Mouse (Mus musculus): ENCODE measurements around the gene Gng12. TPM values are rescaled to one million over a fixed set of nuclear protein-coding genes. Genes with fewer than 3 reads are reported as not detected.
A peak's percentile ranks its signal among the peaks of the same experiment; 100 is the strongest.

The Gng12 gene
- polyA plus RNA-seq, 1 experiment from 2014 or later, result 51.7 TPM

GRCm38 (mm10) chr6:66981366-66981765 lies 85.2 kb downstream of the Gng12 start:
- Histone ChIP-seq H3K9ac (no peak overlapping the region), H3K27ac (replicated peaks) (no peak overlapping the region), H3K9me3 (no peaks in the 10 kb centered on the region), H3K36me3 (no peaks in the 10 kb centered on the region), H3K27me3 (replicated peaks) (no peaks in the 10 kb centered on the region), H3K4me2 (no peak overlapping the region), H3K4me1 (peaks cover 11% of the 10 kb centered on the region), H3K4me3 (no peak overlapping the region)
- WGBS, result 85% methylated on average over 3 of the region's 3 CpGs
- no peak for ATAC-seq (ENCODE audit: extremely low read depth, insufficient number of reproducible peaks, low FRiP score, low TSS enrichment)

GRCm38 (mm10) chr6:66981864-66982263 lies 85.7 kb downstream of the Gng12 start:
- Histone ChIP-seq H3K9ac (no peak overlapping the region), H3K36me3 (no peaks in the 10 kb centered on the region), H3K27ac (replicated peaks) (no peak overlapping the region), H3K27me3 (replicated peaks) (no peaks in the 10 kb centered on the region), H3K4me2 (no peak overlapping the region), H3K4me1 (peaks cover 11% of the 10 kb centered on the region), H3K9me3 (no peaks in the 10 kb centered on the region), H3K4me3 (no peak overlapping the region)
- no peak for ATAC-seq (ENCODE audit: extremely low read depth, insufficient number of reproducible peaks, low FRiP score, low TSS enrichment)
- 73% methylated on average over 1 of the region's 1 CpGs for WGBS

GRCm38 (mm10) chr6:66984079-66984478 lies 87.9 kb downstream of the Gng12 start:
- ATAC-seq (ENCODE audit: extremely low read depth, insufficient number of reproducible peaks, low FRiP score, low TSS enrichment), result no peak
- Histone ChIP-seq H3K27me3 (replicated peaks) (no peaks in the 10 kb centered on the region), H3K4me2 (no peak overlapping the region), H3K4me1 (peaks cover 6% of the 10 kb centered on the region), H3K9me3 (no peaks in the 10 kb centered on the region), H3K36me3 (no peaks in the 10 kb centered on the region), H3K27ac (replicated peaks) (no peak overlapping the region), H3K4me3 (no peak overlapping the region), H3K9ac (no peak overlapping the region)
- 74% methylated on average over 5 of the region's 5 CpGs for WGBS

- H3K4me2 ChIP-seq, result no peak overlapping the region
- no peak overlapping the region for H3K27ac ChIP-seq (replicated peaks)
- no peak overlapping the region for H3K4me3 ChIP-seq
- H3K36me3 ChIP-seq, result no peaks in the 10 kb centered on the region
- H3K9ac ChIP-seq, result no peak overlapping the region
- no peaks in the 10 kb centered on the region for H3K9me3 ChIP-seq
- no peaks in the 10 kb centered on the region for H3K27me3 ChIP-seq (replicated peaks)
- 0 out of 2 replicates have a peak, but pooled peaks cover 3% of the 10 kb centered on the region for H3K4me1 ChIP-seq
- WGBS, result 79% methylated on average over 3 of the region's 3 CpGs
- ATAC-seq (ENCODE audit: extremely low read depth, insufficient number of reproducible peaks, low FRiP score, low TSS enrichment), result no peak
Observed at GRCm38 (mm10) chr6:66984672-66985071, 88.5 kb downstream of the Gng12 start.

GRCm38 (mm10) chr6:66985500-66985899 lies 89.3 kb downstream of the Gng12 start:
- 0 out of 2 replicates have a peak, but pooled peaks cover 3% of the 10 kb centered on the region for H3K4me1 ChIP-seq
- no peak for ATAC-seq (ENCODE audit: extremely low read depth, insufficient number of reproducible peaks, low FRiP score, low TSS enrichment)
- WGBS, result 59% methylated on average over 7 of the region's 7 CpGs

GRCm38 (mm10) chr6:66986063-66986462 lies 89.9 kb downstream of the Gng12 start:
- Histone ChIP-seq H3K9me3 (no peaks in the 10 kb centered on the region), H3K4me2 (no peak overlapping the region), H3K9ac (no peak overlapping the region), H3K27ac (replicated peaks) (no peak overlapping the region), H3K27me3 (replicated peaks) (no peaks in the 10 kb centered on the region), H3K36me3 (no peaks in the 10 kb centered on the region), H3K4me3 (no peak overlapping the region), H3K4me1 (0 out of 2 replicates have a peak, but pooled peaks cover 3% of the 10 kb centered on the region)
- ATAC-seq (ENCODE audit: extremely low read depth, insufficient number of reproducible peaks, low FRiP score, low TSS enrichment), result no peak
- 81% methylated on average over 12 of the region's 12 CpGs for WGBS

More at GRCm38 (mm10) chr6:66985500-66985899, 89.3 kb downstream of the Gng12 start:
- H3K4me3 ChIP-seq, result no peak overlapping the region
- no peak overlapping the region for H3K27ac ChIP-seq (replicated peaks)
- H3K27me3 ChIP-seq (replicated peaks), result no peaks in the 10 kb centered on the region
- H3K4me2 ChIP-seq, result no peak overlapping the region
- H3K36me3 ChIP-seq, result no peaks in the 10 kb centered on the region
- no peak overlapping the region for H3K9ac ChIP-seq
- H3K9me3 ChIP-seq, result no peaks in the 10 kb centered on the region

- no peaks in the 10 kb centered on the region for H3K27me3 ChIP-seq (replicated peaks)
- no peak overlapping the region for H3K4me2 ChIP-seq
- 69% methylated on average over 3 of the region's 3 CpGs for WGBS
- no peak overlapping the region for H3K4me3 ChIP-seq
- peaks cover 12% of the 10 kb centered on the region for H3K4me1 ChIP-seq
- H3K36me3 ChIP-seq, result no peaks in the 10 kb centered on the region
- peak; percentile 63; the same call in 1 of the 2 replicates for ATAC-seq (ENCODE audit: extremely low read depth, insufficient number of reproducible peaks, low FRiP score, low TSS enrichment)
- 0 out of 2 replicates have a peak overlapping the region, but pooled peaks have one; percentile 3 for H3K27ac ChIP-seq (replicated peaks)
- H3K9me3 ChIP-seq, result no peaks in the 10 kb centered on the region
- H3K9ac ChIP-seq, result no peak overlapping the region
Observed at GRCm38 (mm10) chr6:66987643-66988042, 91.4 kb downstream of the Gng12 start.

GRCm38 (mm10) chr6:66988363-66988762 lies 92.2 kb downstream of the Gng12 start:
- peaks cover 19% of the 10 kb centered on the region for H3K4me1 ChIP-seq
- no peak overlapping the region for H3K4me3 ChIP-seq
- H3K4me2 ChIP-seq, result no peak overlapping the region
- H3K9me3 ChIP-seq, result no peaks in the 10 kb centered on the region
- no peaks in the 10 kb centered on the region for H3K36me3 ChIP-seq
- 0 out of 2 replicates have a peak overlapping the region, but pooled peaks have one; percentile 3 for H3K27ac ChIP-seq (replicated peaks)
- no peak overlapping the region for H3K9ac ChIP-seq
- H3K27me3 ChIP-seq (replicated peaks), result no peaks in the 10 kb centered on the region
- no peak for ATAC-seq (ENCODE audit: extremely low read depth, insufficient number of reproducible peaks, low FRiP score, low TSS enrichment)
- 92% methylated on average over 9 of the region's 9 CpGs for WGBS

GRCm38 (mm10) chr6:66989037-66989436 lies 92.8 kb downstream of the Gng12 start:
- Histone ChIP-seq H3K4me2 (no peak overlapping the region), H3K27me3 (replicated peaks) (no peaks in the 10 kb centered on the region), H3K36me3 (no peaks in the 10 kb centered on the region), H3K9me3 (no peaks in the 10 kb centered on the region), H3K9ac (no peak overlapping the region), H3K4me3 (no peak overlapping the region), H3K4me1 (peaks cover 20% of the 10 kb centered on the region), H3K27ac (replicated peaks) (no peak overlapping the region)
- 83% methylated on average over 6 of the region's 6 CpGs for WGBS
- no peak for ATAC-seq (ENCODE audit: extremely low read depth, insufficient number of reproducible peaks, low FRiP score, low TSS enrichment)

GRCm38 (mm10) chr6:66989518-66989917 lies 93.3 kb downstream of the Gng12 start:
- ATAC-seq (ENCODE audit: extremely low read depth, insufficient number of reproducible peaks, low FRiP score, low TSS enrichment), result no peak
- 51% methylated on average over 3 of the region's 3 CpGs for WGBS
- no peaks in the 10 kb centered on the region for H3K27me3 ChIP-seq (replicated peaks)
- peaks cover 20% of the 10 kb centered on the region for H3K4me1 ChIP-seq
- H3K4me3 ChIP-seq, result no peak overlapping the region
- H3K9me3 ChIP-seq, result no peaks in the 10 kb centered on the region
- H3K4me2 ChIP-seq, result no peak overlapping the region
- H3K9ac ChIP-seq, result no peak overlapping the region
- H3K36me3 ChIP-seq, result no peaks in the 10 kb centered on the region
- no peak overlapping the region for H3K27ac ChIP-seq (replicated peaks)

- 36% methylated on average over 9 of the region's 9 CpGs for WGBS
- H3K36me3 ChIP-seq, result no peaks in the 10 kb centered on the region
- peaks cover 17% of the 10 kb centered on the region for H3K4me1 ChIP-seq
- peak overlapping the region; percentile 31; the same call in 1 of the 2 replicates for H3K4me2 ChIP-seq
- H3K9me3 ChIP-seq, result no peaks in the 10 kb centered on the region
- ATAC-seq (ENCODE audit: extremely low read depth, insufficient number of reproducible peaks, low FRiP score, low TSS enrichment), result no peak
- no peaks in the 10 kb centered on the region for H3K27me3 ChIP-seq (replicated peaks)
- no peak overlapping the region for H3K9ac ChIP-seq
- H3K4me3 ChIP-seq, result no peak overlapping the region
- no peak overlapping the region for H3K27ac ChIP-seq (replicated peaks)
Observed at GRCm38 (mm10) chr6:66992232-66992631, 96.0 kb downstream of the Gng12 start.

- H3K9me3 ChIP-seq, result no peaks in the 10 kb centered on the region
- no peaks in the 10 kb centered on the region for H3K27me3 ChIP-seq (replicated peaks)
- peaks cover 17% of the 10 kb centered on the region for H3K4me1 ChIP-seq
- no peak overlapping the region for H3K27ac ChIP-seq (replicated peaks)
- ATAC-seq (ENCODE audit: extremely low read depth, insufficient number of reproducible peaks, low FRiP score, low TSS enrichment), result no peak
- 67% methylated on average over 8 of the region's 8 CpGs for WGBS
- H3K36me3 ChIP-seq, result no peaks in the 10 kb centered on the region
- H3K9ac ChIP-seq, result no peak overlapping the region
- no peak overlapping the region for H3K4me3 ChIP-seq
- H3K4me2 ChIP-seq, result peak overlapping the region; percentile 31; the same call in 1 of the 2 replicates
Observed at GRCm38 (mm10) chr6:66992786-66993185, 96.6 kb downstream of the Gng12 start.
